ENCODE assay signal across 19 mouse cellular contexts in genomic region chr6:147686927-147687326, GRCm38 (mm10).
DNase-seq lines count a peak whose midpoint lies in the region; ATAC-seq and TF ChIP-seq lines count a peak whose summit lies in the region.
"Had no signal": no experiment of that assay in that cellular context is flagged by ENCODE, and none has a peak within 500 bp of the region (broad histone marks: within the 10 kb centered on the region; RNA-seq: fewer than 3 reads in every experiment).

No protein-coding gene starts in this region.

- no peaks in the 10 kb centered on the region for H3K4me1 ChIP-seq in heart, adult 2 months (ENCODE audit: control insufficient read depth, insufficient read depth, low read length)
- H3K4me1 ChIP-seq in heart, embryonic 10.5 days: no peaks in the 10 kb centered on the region
- H3K4me1 ChIP-seq in midbrain, postnatal 0 days (ENCODE audit: insufficient read depth, low read length): no peaks in the 10 kb centered on the region
- H3K4me1 ChIP-seq in midbrain, embryonic 15.5 days: no peaks in the 10 kb centered on the region
- no peaks in the 10 kb centered on the region for H3K4me1 ChIP-seq in stomach, postnatal 0 days (replicated peaks; ENCODE audit: control insufficient read depth, insufficient read depth)
- H3K4me1 ChIP-seq: embryonic facial prominence, embryonic 15.5 days; hindbrain, embryonic 13.5 days had no signal

- no peaks in the 10 kb centered on the region for H3K27me3 ChIP-seq in heart, adult 2 months (ENCODE audit: control insufficient read depth, insufficient read depth, low read length)
- H3K27me3 ChIP-seq in heart, embryonic 10.5 days (ENCODE audit: insufficient read depth, poor library complexity, severe bottlenecking): no peaks in the 10 kb centered on the region
- H3K27me3 ChIP-seq in midbrain, postnatal 0 days (ENCODE audit: insufficient read depth, low read length): no peaks in the 10 kb centered on the region
- H3K27me3 ChIP-seq in midbrain, embryonic 15.5 days (replicated peaks): no peaks in the 10 kb centered on the region
- no peaks in the 10 kb centered on the region for H3K27me3 ChIP-seq in stomach, postnatal 0 days (ENCODE audit: control insufficient read depth, insufficient read depth, low read length)
- H3K27me3 ChIP-seq: embryonic facial prominence, embryonic 15.5 days; hindbrain, embryonic 13.5 days had no signal

- H3K79me2 ChIP-seq in heart, adult 2 months (replicated peaks; ENCODE audit: control insufficient read depth, insufficient read depth, low read length): no peaks in the 10 kb centered on the region

- H3K27ac ChIP-seq in heart, adult 2 months: no peak overlapping the region
- H3K27ac ChIP-seq in heart, embryonic 10.5 days: no peak overlapping the region
- H3K27ac ChIP-seq in midbrain, postnatal 0 days (ENCODE audit: low read depth, low read length): no peak overlapping the region
- H3K27ac ChIP-seq in midbrain, embryonic 15.5 days: no peak overlapping the region
- H3K27ac ChIP-seq in stomach, postnatal 0 days (replicated peaks): no peak overlapping the region
- H3K27ac ChIP-seq: embryonic facial prominence, embryonic 15.5 days; hindbrain, embryonic 13.5 days; macrophage had no signal

- TF ChIP-seq EP300 in heart, adult 2 months (IDR thresholded peaks at IDR 0.05; ENCODE audit: insufficient read depth, low read depth, low read length): no peak
- TF ChIP-seq EP300 in stomach, postnatal 0 days (optimal IDR thresholded peaks at IDR 0.05): no peak

- no peak overlapping the region for H3K9ac ChIP-seq in heart, adult 2 months (ENCODE audit: low read depth, low read length)
- no peak overlapping the region for H3K9ac ChIP-seq in midbrain, postnatal 0 days (replicated peaks; ENCODE audit: low read length, poor library complexity, severe bottlenecking)
- no peak overlapping the region for H3K9ac ChIP-seq in midbrain, embryonic 15.5 days
- no peak overlapping the region for H3K9ac ChIP-seq in stomach, postnatal 0 days (ENCODE audit: low read length)
- H3K9ac ChIP-seq: embryonic facial prominence, embryonic 15.5 days; hindbrain, embryonic 13.5 days had no signal

- no peak for ATAC-seq in midbrain, postnatal 0 days (ENCODE audit: low FRiP score)
- ATAC-seq in midbrain, embryonic 15.5 days (replicated peaks): no peak
- ATAC-seq in stomach, postnatal 0 days (ENCODE audit: low FRiP score, low TSS enrichment): no peak
- ATAC-seq: midbrain, embryonic 16.5 days had no signal

- H3K4me2 ChIP-seq in midbrain, postnatal 0 days (ENCODE audit: low read depth, low read length, poor library complexity, severe bottlenecking): no peak overlapping the region
- no peak overlapping the region for H3K4me2 ChIP-seq in midbrain, embryonic 15.5 days
- H3K4me2 ChIP-seq in stomach, postnatal 0 days (replicated peaks; ENCODE audit: low read depth): no peak overlapping the region
- H3K4me2 ChIP-seq: embryonic facial prominence, embryonic 15.5 days; hindbrain, embryonic 13.5 days had no signal

- H3K9me3 ChIP-seq in heart, embryonic 10.5 days: no peaks in the 10 kb centered on the region
- no peaks in the 10 kb centered on the region for H3K9me3 ChIP-seq in midbrain, postnatal 0 days (ENCODE audit: low read length)
- H3K9me3 ChIP-seq in midbrain, embryonic 15.5 days: no peaks in the 10 kb centered on the region
- no peaks in the 10 kb centered on the region for H3K9me3 ChIP-seq in stomach, postnatal 0 days (ENCODE audit: control insufficient read depth, low read length)
- H3K9me3 ChIP-seq: embryonic facial prominence, embryonic 15.5 days; hindbrain, embryonic 13.5 days had no signal

- no peaks in the 10 kb centered on the region for H3K36me3 ChIP-seq in heart, adult 2 months (ENCODE audit: control insufficient read depth, insufficient read depth, low read length)
- H3K36me3 ChIP-seq in heart, embryonic 10.5 days: no peaks in the 10 kb centered on the region
- no peaks in the 10 kb centered on the region for H3K36me3 ChIP-seq in midbrain, postnatal 0 days (ENCODE audit: insufficient read depth, low read length)
- no peaks in the 10 kb centered on the region for H3K36me3 ChIP-seq in midbrain, embryonic 15.5 days (replicated peaks)
- H3K36me3 ChIP-seq in stomach, postnatal 0 days (ENCODE audit: control insufficient read depth, insufficient read depth, low read length): no peaks in the 10 kb centered on the region
- H3K36me3 ChIP-seq: embryonic facial prominence, embryonic 15.5 days; hindbrain, embryonic 13.5 days had no signal

- intact Hi-C loops in heart, adult 2 months (cut with DNase I): no loop called here

- DNase-seq in heart, adult 2 months: no peak
- DNase-seq in heart, embryonic 10.5 days (ENCODE audit: low spot score): no peak
- DNase-seq in midbrain, postnatal 0 days (ENCODE audit: low spot score): no peak
- peak; percentile 26 for DNase-seq in NIH3T3 (ENCODE audit: low read depth)
- no peak for DNase-seq in stomach, postnatal 0 days (ENCODE audit: low spot score)
- no peak for DNase-seq in gastrocnemius, postnatal 25 days
- DNase-seq: cerebellum, adult 11 months; cerebellum, adult 9-11 months; gastrocnemius, postnatal 10 days; heart, adult 11 months; kidney, adult 2 months; kidney, postnatal 10 days; layer of hippocampus, postnatal 36 days; thymus, adult 2 months had no signal

- WGBS in heart, adult 2 months: 74% methylated on average over 6 of the region's 6 CpGs
- WGBS in heart, embryonic 10.5 days: 75% methylated on average over 6 of the region's 6 CpGs
- WGBS in midbrain, postnatal 0 days: 80% methylated on average over 6 of the region's 6 CpGs
- WGBS in midbrain, embryonic 15.5 days: 73% methylated on average over 6 of the region's 6 CpGs
- WGBS in stomach, postnatal 0 days: 56% methylated on average over 6 of the region's 6 CpGs

- TF ChIP-seq POLR2A in heart, adult 2 months (IDR thresholded peaks at IDR 0.05; ENCODE audit: insufficient read depth, low read depth, low read length): no peak

- TF ChIP-seq CTCF in heart, adult 2 months (IDR thresholded peaks at IDR 0.05): peak; percentile 34
- TF ChIP-seq CTCF in midbrain, postnatal 0 days (IDR thresholded peaks at IDR 0.05): 0 out of 2 replicates have a peak, but pooled peaks have one; percentile 4
- peak; percentile 47 for TF ChIP-seq CTCF in stomach, postnatal 0 days (IDR thresholded peaks at IDR 0.05; ENCODE audit: low read depth)

- H3K4me3 ChIP-seq in heart, adult 2 months: no peak overlapping the region
- H3K4me3 ChIP-seq in heart, embryonic 10.5 days: no peak overlapping the region
- H3K4me3 ChIP-seq in midbrain, postnatal 0 days (ENCODE audit: low read depth, low read length): no peak overlapping the region
- no peak overlapping the region for H3K4me3 ChIP-seq in midbrain, embryonic 15.5 days
- H3K4me3 ChIP-seq in stomach, postnatal 0 days (ENCODE audit: low read depth, low read length): no peak overlapping the region
- H3K4me3 ChIP-seq: embryonic facial prominence, embryonic 15.5 days; hindbrain, embryonic 13.5 days had no signal
